Mouse (Mus musculus): Measurements from ENCODE around the gene Afap1l2.

The Afap1l2 gene

GRCm38 (mm10) chr19:57007781-57008710, at the start of gene Afap1l2:
TSS of gene Afap1l2 (minus strand) at chr19:57008228.
- DNase-seq (ENCODE audit: low spot score in 2 of 2), result peak in 1 of 2 experiments; percentile 44

DNA sequence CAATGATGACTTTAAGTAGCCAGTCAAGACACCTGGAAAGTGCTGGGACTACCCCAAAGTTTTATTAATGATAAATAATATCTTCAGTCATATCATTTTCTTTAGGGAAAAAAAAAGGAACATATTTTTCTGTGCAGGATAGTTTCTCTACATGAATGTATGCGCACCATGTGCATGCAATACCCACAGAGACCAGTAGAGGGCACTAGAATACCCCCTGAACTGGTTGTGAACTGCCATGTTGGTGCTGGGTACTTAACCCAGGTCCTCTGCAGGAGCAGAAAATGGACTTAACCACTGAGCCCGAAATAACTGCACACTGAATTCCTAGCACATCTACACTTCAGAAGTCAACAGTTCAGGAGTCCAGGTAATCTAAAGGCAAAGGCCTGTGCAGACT, 49.5 kb upstream of the Afap1l2 start:
- no peak for DNase-seq (ENCODE audit: low spot score in 2 of 2)

GRCm38 (mm10) chr19:57055215-57056120, 47.4 kb upstream of the Afap1l2 start:
- peak in 1 of 2 experiments; percentile 39 for DNase-seq (ENCODE audit: low spot score in 2 of 2)

DNA sequence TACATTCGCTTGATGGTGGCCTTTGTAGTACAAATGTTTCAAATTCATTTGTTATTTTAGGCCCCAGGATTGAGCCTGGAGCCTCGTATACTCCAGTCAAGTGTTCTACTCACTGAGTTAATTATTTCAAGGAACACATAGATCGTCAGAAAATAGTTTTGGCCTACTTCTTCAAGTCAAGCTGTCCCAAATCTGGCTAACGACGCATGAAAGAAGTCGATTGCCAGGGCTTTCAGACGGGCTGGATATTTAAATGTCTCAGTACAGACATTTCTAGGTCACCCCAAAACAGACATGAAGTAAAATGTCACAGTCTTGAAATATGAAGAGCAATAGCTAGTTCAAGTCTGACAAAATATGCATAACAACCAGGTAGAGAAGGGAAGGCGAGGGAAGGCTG, 44.9 kb upstream of the Afap1l2 start:
- DNase-seq (ENCODE audit: low spot score in 2 of 2), result no peak

DNA sequence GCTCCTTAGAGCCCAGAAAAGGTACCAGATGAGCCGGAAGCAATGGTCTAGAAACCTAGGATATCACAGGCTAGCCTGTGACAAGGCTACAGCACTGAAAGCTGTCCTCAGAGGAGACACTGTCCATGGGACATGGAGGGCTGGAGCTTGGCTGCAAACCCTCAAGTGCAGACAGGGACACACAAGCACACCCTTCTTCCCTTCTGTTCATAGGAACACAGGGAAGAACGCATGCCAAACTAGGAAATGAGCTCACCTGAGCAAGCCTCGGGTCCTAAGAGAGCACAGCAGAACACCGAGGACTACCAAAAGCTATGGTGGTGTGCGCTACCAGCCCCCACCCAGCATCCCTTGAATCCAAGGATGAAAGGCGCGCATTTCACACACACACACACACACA, 44.0 kb upstream of the Afap1l2 start:
- DNase-seq (ENCODE audit: low spot score in 2 of 2), result no peak

GRCm38 (mm10) chr19:57049592-57050090, 41.6 kb upstream of the Afap1l2 start:
- DNase-seq (ENCODE audit: low spot score in 2 of 2), result no peak

DNA sequence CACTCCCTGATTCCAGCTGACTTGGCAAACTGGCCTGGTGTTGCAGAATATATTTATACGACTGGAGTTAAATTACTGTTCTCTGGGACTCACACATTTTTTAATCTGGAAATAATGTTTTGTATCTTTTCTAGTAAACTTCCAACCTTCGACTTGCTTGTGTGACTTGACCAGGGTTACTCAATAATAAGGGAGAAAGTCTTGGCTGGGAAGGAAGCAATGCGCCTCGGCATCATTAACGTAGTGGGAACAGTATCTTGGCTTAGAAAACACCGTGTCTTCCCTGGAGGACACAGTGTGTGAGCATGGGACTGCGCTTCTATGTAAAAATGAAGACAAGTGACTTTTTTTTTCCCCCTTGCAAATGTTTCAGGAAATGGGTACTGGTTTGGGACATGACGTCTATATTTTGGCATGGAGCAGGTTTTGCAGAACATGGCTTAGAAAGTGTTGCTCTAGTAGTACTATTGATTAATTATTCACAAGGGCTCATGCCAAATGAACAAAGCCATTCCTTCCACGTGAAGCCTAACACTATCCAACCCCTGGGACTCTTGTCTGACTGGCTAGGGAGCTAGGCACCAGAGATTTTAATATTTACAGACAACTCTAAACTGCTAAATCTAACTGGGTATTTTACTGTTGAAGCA, 39.8 kb upstream of the Afap1l2 start:
- DNase-seq (ENCODE audit: low spot score in 2 of 2), result no peak

DNA sequence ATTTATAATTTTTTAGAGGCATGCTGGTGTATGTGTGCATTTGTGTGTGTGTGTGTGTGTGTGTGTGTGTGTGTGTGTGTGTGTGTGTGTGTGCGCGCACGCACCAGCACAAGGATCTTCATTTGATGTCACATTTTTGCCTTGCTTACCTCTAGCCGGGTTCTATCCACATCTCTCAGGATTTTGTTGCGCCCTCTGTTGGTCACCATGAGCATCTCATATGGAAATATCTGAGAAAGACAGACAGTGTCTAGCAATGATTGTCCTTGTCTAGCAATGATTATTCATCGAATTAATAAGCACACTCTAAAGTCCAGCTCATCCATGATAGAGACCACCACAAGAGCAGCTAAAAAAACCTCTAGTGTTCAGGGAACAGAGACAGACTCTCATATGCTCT, 31.2 kb upstream of the Afap1l2 start:
- no peak for DNase-seq (ENCODE audit: low spot score in 2 of 2)

- no peak for DNase-seq (ENCODE audit: low spot score in 2 of 2)
These were observed 28.8 kb upstream of the Afap1l2 start for GRCm38 (mm10) chr19:57036860-57037259.

DNA sequence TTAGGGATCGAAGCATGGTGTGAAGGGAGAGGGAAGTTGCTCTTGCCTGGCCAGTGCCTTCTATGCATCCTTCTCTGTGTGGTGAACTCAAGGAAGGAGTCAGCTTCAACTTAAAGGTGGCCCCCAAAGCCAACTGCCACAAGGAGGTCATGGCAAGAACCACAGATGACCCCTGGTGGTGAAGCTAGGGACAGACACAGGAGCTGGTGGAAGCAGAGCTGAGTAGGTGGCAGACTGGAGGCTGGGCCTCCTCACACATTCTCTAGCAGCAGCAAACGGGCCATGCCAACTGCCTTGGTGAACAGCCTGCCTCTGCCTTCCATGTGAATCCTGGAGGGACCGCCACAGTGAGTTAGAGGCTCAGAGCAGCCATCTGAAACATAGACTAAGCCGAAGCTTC, 23.6 kb upstream of the Afap1l2 start:
- DNase-seq (ENCODE audit: low spot score in 2 of 2), result peak; percentile 20 to 70

- no peak for DNase-seq (ENCODE audit: low spot score in 2 of 2)
These were observed 21.4 kb upstream of the Afap1l2 start for GRCm38 (mm10) chr19:57029461-57029860.

GRCm38 (mm10) chr19:57028327-57029179, 20.5 kb upstream of the Afap1l2 start:
- DNase-seq (ENCODE audit: low spot score in 2 of 2), result no peak

DNA sequence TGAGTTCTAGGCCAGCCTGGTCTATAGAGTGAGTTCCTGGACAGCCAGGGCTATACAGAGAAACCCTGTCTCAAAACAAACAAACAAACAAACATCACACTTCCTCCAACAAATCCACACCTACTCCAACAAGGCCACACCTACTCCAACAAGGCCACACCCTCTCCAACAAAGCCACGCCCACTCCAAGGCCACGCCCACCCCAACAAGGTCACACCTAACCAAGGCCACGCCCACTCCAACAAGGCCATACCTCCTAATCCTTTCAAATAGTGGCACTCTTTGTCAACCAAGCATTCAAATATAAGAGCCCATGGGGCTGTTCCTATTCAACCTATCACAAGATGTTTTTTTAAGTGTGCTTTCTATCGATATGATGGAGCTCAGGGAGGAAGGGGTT, 18.5 kb upstream of the Afap1l2 start:
- DNase-seq (ENCODE audit: low spot score in 2 of 2), result no peak

DNA sequence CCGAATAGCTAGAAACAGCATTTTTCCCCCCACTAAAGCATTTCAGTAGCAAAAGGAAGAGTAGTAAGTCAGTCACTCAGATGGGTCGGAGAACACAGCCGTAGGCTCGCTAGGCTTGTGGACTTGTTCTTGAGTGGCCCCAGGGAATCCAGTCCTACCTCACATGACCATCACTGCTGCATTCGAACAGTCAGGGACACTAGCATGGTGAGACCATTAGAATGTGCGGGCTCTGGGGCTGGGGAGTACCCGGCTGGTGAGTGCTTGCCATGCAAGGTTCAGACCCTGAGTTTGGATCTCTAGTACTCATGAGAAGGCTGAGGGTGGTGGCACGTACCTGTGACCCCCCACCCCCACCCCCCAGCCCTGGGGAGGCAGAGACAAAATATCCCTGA, 9.8 kb upstream of the Afap1l2 start:
- no peak for DNase-seq (ENCODE audit: low spot score in 2 of 2)

GRCm38 (mm10) chr19:57016995-57017784, 9.2 kb upstream of the Afap1l2 start:
- no peak for DNase-seq (ENCODE audit: low spot score in 2 of 2)

DNA sequence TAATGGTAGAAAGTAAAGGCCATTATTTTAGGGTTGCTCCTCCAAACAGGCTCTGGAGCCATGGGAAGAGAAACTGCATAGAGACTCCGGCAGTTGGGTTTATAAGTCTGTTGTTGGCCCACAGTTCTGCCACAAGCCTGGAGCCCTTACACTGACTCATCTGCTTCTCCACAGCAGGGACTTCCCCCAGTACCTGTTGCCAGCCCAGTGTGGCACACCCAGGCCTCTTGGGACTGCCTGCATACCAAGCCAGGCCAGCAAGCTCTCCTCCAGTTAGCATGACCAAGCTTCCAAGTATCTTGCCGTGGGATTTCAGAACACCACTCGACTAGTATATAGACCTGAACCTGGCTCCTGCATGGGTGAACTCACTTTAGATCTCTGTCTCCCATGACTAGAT, 6.8 kb upstream of the Afap1l2 start:
- no peak for DNase-seq (ENCODE audit: low spot score in 2 of 2)

DNA sequence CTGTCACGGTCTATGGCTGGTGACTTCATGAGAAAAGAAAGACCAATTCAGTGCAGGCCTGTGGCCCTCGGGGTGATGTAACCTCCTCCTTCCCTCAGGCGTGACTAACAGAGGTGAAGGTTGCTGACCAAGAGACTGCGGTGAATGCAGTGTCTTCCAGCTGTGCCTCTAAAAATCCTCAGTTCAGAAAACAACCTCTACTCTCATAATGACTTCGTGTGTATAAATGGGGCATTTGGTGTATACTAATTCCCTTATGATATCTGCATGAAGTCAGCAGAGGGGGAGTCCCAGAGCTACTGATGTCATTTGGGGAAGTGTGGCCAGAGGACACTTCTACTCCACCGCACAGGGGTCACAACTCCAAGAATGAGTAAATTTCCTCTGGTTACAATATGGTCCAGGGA, 5.2 kb upstream of the Afap1l2 start:
- no peak for DNase-seq (ENCODE audit: low spot score in 2 of 2)

DNA sequence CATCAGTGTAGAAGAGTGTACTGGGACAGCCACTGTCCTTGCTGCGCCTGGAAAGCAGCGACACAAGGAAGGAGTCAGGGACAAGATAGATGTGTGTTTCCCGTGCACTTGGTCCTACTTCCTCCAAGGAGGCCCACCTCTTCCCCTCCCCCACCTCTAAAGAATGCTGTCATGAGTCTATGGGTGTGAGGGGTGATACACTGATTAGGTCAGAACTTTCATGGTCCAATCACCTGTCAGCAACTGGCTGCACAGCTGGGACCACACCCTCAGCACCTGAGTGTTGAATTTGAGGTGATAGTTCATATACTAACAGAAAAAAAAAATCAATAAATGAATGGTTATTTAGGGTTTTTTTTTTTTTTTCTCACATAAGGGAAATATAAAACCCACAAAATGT, 4.0 kb upstream of the Afap1l2 start:
- no peak for DNase-seq (ENCODE audit: low spot score in 2 of 2)

DNA sequence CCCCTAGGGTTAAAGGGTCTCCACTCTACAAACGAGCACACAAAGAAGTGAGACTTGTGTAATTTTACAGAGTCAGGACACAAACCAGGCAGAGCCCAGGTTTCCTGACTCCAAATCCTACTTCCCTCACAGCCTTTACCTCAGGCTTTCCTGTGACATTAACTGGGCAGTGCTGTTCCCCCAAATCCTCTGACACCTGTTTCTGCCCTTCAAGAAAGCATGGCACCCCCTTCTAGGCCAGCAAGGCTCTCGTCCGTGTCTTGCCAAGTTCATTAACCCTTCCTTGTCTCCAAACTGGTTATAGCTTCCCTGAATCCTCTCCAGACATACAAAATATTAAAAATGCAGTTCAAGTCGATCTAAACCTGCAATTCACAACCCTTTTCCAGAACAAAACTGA, 2.0 kb upstream of the Afap1l2 start:
- DNase-seq (ENCODE audit: low spot score in 2 of 2), result no peak

DNA sequence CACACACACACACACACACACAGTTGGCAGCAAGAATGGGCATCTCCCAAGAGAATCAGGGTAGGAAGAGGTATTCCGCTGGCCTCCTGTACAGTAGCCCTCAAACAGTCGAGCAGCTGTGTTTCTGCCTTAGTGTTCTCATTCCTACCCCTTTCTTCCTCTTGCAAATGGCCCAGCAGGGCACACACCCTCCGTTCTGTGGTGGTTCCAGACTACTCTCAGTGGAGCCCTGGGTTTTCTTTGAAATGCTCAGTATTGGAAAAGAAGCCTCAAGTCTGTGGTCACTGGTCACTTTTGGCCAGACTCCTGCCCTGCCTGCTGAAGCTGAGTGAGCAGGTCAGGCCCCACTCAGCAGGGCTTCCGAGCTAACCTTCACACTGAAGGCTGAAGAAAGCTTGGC, 1.6 kb upstream of the Afap1l2 start:
- no peak for DNase-seq (ENCODE audit: low spot score in 2 of 2)
